Mouse (Mus musculus) bone marrow macrophage, adult 2 months (primary cell): ENCODE results near the gene Polr3g.

Experiments used
- CTCF ChIP-seq: IDR thresholded peaks from 2 replicates; pipeline ENCODE4 v1.5.1; 2012; ENCODE audit warnings: low read depth, mild to moderate bottlenecking, low read length, moderate library complexity
- POLR2A ChIP-seq: IDR thresholded peaks from 2 replicates; pipeline ENCODE4 v1.6.1; 2012; ENCODE audit warnings: mild to moderate bottlenecking, low read depth, low read length, borderline replicate concordance

DNA sequence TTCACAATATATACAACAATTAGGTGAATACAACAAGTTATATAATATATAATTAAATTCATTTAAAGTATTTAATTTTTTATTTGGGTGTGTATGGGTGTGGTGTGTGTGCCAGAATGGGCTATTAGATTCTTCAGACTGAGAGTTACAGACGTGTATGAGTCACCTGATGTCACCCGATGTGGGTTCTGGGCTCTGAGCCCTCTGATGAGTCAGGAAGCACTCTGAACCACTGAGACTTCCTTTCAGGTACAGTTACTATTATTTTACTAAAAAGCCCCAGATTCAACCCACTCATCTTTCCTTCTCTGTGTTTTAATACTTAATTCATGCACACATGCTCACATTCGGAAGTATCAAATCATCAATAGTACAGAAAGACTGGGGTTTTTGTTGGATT is 25.9 kb downstream of the Polr3g start:
- TF ChIP-seq POLR2A (no peak), CTCF (no peak)
